Mouse (Mus musculus): Measurements from ENCODE around the gene Frem1. TPM values are rescaled to one million over a fixed set of nuclear protein-coding genes. Genes with fewer than 3 reads are reported as not detected.
A peak's percentile ranks its signal among the peaks of the same experiment; 100 is the strongest.

The Frem1 gene
- polyA plus RNA-seq (2012; ENCODE audit: insufficient read depth, insufficient read length, low replicate concordance, missing spikeins) = not detected in 2 replicates

DNA sequence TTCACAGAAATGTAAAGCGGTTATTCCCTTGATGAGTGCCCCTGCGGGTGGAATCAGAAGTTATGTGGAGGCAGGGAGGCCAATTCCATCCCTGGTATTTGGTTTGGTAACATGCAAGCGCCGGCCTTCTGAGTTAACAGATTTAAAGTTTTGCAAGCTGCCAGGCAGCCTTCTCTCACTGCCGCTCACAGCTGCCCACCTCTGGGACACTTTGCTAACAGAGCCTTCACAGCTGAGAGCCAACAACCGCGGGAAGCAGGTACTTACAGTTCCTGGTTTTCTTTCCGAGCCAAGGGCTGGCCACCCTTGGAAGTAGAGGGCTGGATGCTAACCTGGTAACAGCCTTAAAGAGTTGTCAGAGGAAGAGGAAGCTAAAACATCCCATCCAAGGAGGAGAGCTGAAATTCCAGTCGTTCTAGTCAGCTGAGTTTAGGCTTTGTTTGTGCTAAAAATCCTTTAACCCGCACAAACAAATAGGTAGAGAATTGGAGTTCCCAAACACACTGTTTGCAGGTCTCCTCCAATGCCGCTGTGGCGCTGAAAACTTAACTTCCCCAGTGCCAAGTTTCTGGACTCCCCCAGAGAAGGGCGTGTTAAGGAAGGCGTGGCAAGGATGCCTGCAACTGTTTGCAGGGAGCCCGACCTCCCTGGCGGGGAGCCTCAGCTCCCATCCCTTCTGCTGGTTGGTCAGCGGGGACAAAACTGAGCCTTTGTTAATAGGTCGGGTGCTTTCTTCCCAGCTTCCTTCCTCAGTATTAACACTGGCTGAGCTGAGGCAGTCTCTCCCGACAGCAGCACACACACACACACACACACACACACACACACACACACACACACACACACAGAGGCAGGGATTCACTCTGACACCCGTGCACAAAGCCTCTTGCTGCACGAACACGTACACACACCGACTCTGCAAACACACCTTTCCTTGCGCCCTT lies at the start of gene Frem1:
Gene Frem1, minus strand, starts transcription at position 706 of the 944 bp plus-strand sequence.
- no peak for TF ChIP-seq POLR2A (IDR thresholded peaks at IDR 0.05; ENCODE audit: insufficient read depth, low read depth, low read length)
- no peak for TF ChIP-seq CTCF (IDR thresholded peaks at IDR 0.05; ENCODE audit: insufficient read depth, low read depth, low read length)
- Histone ChIP-seq H3K4me3 (ENCODE audit: insufficient read depth, low read depth, low read length) (peak within 1 kb of the TSS; percentile 13; the same call in 1 of the 2 replicates), H3K4me1 (ENCODE audit: control insufficient read depth, insufficient read depth, low read length) (peaks cover 2% of the 10 kb centered on the region; the same call in 1 of the 2 replicates), H3K27ac (ENCODE audit: insufficient read depth, low read depth, low read length) (no peak within 1 kb of the TSS)
- 18% methylated on average over 24 of the region's 24 CpGs for WGBS

GRCm38 (mm10) chr4:83099025-83099424 lies 46.9 kb upstream of the Frem1 start:
- TF ChIP-seq POLR2A (IDR thresholded peaks at IDR 0.05; ENCODE audit: insufficient read depth, low read depth, low read length) (no peak), CTCF (IDR thresholded peaks at IDR 0.05; ENCODE audit: insufficient read depth, low read depth, low read length) (no peak)
- H3K4me3 ChIP-seq (ENCODE audit: insufficient read depth, low read depth, low read length) = no peak overlapping the region
- WGBS = 96% methylated on average over 7 of the region's 7 CpGs
- no peak overlapping the region for H3K27ac ChIP-seq (ENCODE audit: insufficient read depth, low read depth, low read length)
- no peaks in the 10 kb centered on the region for H3K4me1 ChIP-seq (ENCODE audit: control insufficient read depth, insufficient read depth, low read length)

- H3K4me1 ChIP-seq (ENCODE audit: control insufficient read depth, insufficient read depth, low read length) = no peaks in the 10 kb centered on the region
- TF ChIP-seq CTCF (IDR thresholded peaks at IDR 0.05; ENCODE audit: insufficient read depth, low read depth, low read length) (no peak), POLR2A (IDR thresholded peaks at IDR 0.05; ENCODE audit: insufficient read depth, low read depth, low read length) (no peak)
- H3K4me3 ChIP-seq (ENCODE audit: insufficient read depth, low read depth, low read length) = no peak overlapping the region
- whole genome bisulfite sequencing = 83% methylated on average over 2 of the region's 2 CpGs
- H3K27ac ChIP-seq (ENCODE audit: insufficient read depth, low read depth, low read length) = no peak overlapping the region
These were observed 41.8 kb upstream of the Frem1 start for GRCm38 (mm10) chr4:83093941-83094340.

GRCm38 (mm10) chr4:83090691-83091448 lies 38.7 kb upstream of the Frem1 start:
- Histone ChIP-seq H3K27ac (ENCODE audit: insufficient read depth, low read depth, low read length) (no peak overlapping the region), H3K4me1 (ENCODE audit: control insufficient read depth, insufficient read depth, low read length) (no peaks in the 10 kb centered on the region), H3K4me3 (ENCODE audit: insufficient read depth, low read depth, low read length) (no peak overlapping the region)
- TF ChIP-seq POLR2A (IDR thresholded peaks at IDR 0.05; ENCODE audit: insufficient read depth, low read depth, low read length) = no peak
- TF ChIP-seq CTCF (IDR thresholded peaks at IDR 0.05; ENCODE audit: insufficient read depth, low read depth, low read length) = no peak
- WGBS = 68% methylated on average over 6 of the region's 6 CpGs

DNA sequence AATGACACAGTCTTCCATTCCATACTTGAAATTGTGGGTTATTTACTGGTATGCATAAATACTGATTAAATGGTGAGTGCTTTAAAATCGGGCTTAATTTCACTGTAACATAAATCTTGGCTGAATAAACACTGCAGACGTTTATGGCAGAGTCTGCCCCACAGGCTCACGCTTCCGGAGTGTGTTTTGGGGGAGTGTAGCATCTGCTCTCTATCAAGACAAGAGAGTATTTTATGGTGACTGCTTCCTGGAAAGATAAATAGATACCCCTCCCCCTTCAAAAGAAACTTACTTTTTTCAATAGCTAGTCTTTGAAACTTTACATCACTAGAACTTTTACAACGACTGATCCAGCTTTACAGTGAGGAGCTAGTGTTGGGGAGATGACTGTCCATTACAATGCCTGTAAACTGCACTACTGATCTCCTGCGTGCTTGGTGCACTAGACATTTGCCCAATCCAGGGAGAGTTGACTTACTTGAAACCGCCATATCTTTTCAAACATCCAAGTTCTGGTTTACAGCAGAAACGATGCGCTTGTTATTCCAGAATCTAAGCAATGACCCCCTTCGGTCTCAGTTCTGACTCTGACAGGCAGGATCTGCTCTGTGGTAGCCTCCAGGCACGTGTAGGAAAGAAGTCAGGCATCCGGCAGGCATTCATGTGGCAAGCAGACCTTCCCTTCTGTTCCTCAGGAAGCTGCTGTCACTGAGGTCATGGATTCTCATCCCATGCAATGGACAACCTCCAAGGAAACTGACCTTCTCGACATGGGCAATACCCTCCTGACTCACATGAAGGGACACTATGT lies 28.4 kb upstream of the Frem1 start:
- WGBS = 62% methylated on average over 13 of the region's 13 CpGs
- H3K4me1 ChIP-seq (ENCODE audit: control insufficient read depth, insufficient read depth, low read length) = no peaks in the 10 kb centered on the region
- no peak overlapping the region for H3K4me3 ChIP-seq (ENCODE audit: insufficient read depth, low read depth, low read length)
- H3K27ac ChIP-seq (ENCODE audit: insufficient read depth, low read depth, low read length) = no peak overlapping the region
- no peak for TF ChIP-seq POLR2A (IDR thresholded peaks at IDR 0.05; ENCODE audit: insufficient read depth, low read depth, low read length)
- no peak for TF ChIP-seq CTCF (IDR thresholded peaks at IDR 0.05; ENCODE audit: insufficient read depth, low read depth, low read length)

DNA sequence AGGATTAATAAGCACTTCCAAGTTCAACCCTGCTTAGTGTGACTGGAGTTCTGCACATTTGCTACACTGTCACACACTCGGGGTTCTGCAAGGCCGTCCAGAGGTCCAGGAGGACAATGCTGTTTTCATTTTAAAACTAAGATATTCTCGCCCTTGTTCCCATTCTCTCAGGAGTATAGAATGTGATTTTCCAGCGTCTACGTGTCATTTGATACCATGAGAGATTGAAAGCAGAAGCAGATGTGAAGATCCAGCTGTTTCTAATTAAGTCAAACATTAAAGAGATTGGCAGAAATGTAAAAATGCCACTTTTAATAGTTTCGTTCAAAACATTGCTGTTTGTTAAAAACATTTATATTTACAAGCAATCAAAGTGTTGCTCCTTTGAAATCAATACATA lies 12.1 kb upstream of the Frem1 start:
- H3K4me3 ChIP-seq (ENCODE audit: insufficient read depth, low read depth, low read length) = no peak overlapping the region
- TF ChIP-seq CTCF (IDR thresholded peaks at IDR 0.05; ENCODE audit: insufficient read depth, low read depth, low read length) (no peak), POLR2A (IDR thresholded peaks at IDR 0.05; ENCODE audit: insufficient read depth, low read depth, low read length) (no peak)
- 81% methylated on average over 6 of the region's 6 CpGs for WGBS
- no peaks in the 10 kb centered on the region for H3K4me1 ChIP-seq (ENCODE audit: control insufficient read depth, insufficient read depth, low read length)
- no peak overlapping the region for H3K27ac ChIP-seq (ENCODE audit: insufficient read depth, low read depth, low read length)

DNA sequence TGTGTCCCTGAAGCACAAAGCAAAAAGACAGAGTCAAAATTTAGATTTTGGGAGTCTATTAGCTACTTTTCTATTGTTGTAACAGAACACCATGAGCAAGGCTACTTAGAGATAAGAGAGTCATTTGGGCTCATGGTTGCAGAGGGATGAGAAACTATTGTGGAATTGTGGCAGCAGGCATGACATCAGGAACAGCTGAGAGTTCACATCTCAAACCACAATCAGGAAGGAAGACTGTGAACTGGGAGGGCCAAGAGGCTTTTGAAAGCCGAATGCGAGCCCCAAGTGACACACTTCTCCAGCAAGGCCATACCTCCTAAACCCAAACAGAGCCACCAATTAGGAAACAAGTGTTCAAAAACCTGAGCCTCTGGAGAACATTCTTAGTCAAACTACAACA lies 9.4 kb upstream of the Frem1 start:
- Histone ChIP-seq H3K27ac (ENCODE audit: insufficient read depth, low read depth, low read length) (no peak overlapping the region), H3K4me1 (ENCODE audit: control insufficient read depth, insufficient read depth, low read length) (no peaks in the 10 kb centered on the region), H3K4me3 (ENCODE audit: insufficient read depth, low read depth, low read length) (no peak overlapping the region)
- no peak for TF ChIP-seq POLR2A (IDR thresholded peaks at IDR 0.05; ENCODE audit: insufficient read depth, low read depth, low read length)
- no peak for TF ChIP-seq CTCF (IDR thresholded peaks at IDR 0.05; ENCODE audit: insufficient read depth, low read depth, low read length)
- 92% methylated on average over 2 of the region's 2 CpGs for WGBS

DNA sequence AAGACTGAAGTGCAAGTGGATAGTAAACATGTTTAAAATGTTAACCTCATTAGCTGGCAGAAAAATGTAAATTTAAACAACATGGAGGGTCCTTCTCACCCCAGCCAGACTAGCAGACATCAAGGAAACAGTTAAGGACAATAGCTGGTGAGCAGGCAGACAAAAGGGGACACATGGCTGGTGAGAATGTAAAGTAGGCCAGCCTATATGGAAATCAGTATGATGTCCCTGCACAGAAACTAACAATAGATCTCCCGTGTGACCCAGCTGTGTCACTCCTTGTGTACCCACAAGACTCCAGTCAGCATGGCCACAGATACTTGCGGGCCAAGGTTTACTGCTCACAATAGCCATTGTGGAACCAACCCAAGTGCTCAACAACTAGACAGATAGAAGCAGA lies 6.5 kb upstream of the Frem1 start:
- H3K27ac ChIP-seq (ENCODE audit: insufficient read depth, low read depth, low read length) = no peak overlapping the region
- WGBS = 65% methylated on average over 2 of the region's 2 CpGs
- no peak overlapping the region for H3K4me3 ChIP-seq (ENCODE audit: insufficient read depth, low read depth, low read length)
- H3K4me1 ChIP-seq (ENCODE audit: control insufficient read depth, insufficient read depth, low read length) = no peaks in the 10 kb centered on the region
- TF ChIP-seq POLR2A (IDR thresholded peaks at IDR 0.05; ENCODE audit: insufficient read depth, low read depth, low read length) = no peak
- TF ChIP-seq CTCF (IDR thresholded peaks at IDR 0.05; ENCODE audit: insufficient read depth, low read depth, low read length) = no peak
